Mouse (Mus musculus) C2C12 (cell line): ENCODE measurements around the gene Sp7.

ENCODE experiments used
- CTCF ChIP-seq: IDR thresholded peaks from one replicate; pipeline ENCODE4 v1.5.1; 2011; ENCODE audit not compliant: control insufficient read depth, insufficient read depth, insufficient read length
- MAX ChIP-seq: IDR thresholded peaks from one replicate; pipeline ENCODE4 v1.6.1; 2011; ENCODE audit warnings: mild to moderate bottlenecking, control low read depth
- MYOD1 ChIP-seq: IDR thresholded peaks from one replicate; pipeline ENCODE4 v1.6.1; 2011; ENCODE audit warnings: low read depth; ENCODE audit not compliant: control insufficient read depth, insufficient read length
- USF1 ChIP-seq: IDR thresholded peaks from one replicate; pipeline ENCODE4 v1.6.1; 2011; ENCODE audit warnings: low read depth, mild to moderate bottlenecking, control low read depth, moderate library complexity

GRCm38 (mm10) chr15:102392520-102392919 lies 25.5 kb upstream of the Sp7 start:
- TF ChIP-seq USF1 (no peak), CTCF (no peak), MYOD1 (no peak), MAX (no peak)
